Mouse (Mus musculus): ENCODE measurements at regions not wholly inside any gene's neighbourhood (a gene's known extent, or its start where the extent isn't known, plus 50 kb on each side); places are given as distances from the start of the nearest gene placed in this dataset.
A peak's percentile ranks its signal among the peaks of the same experiment; 100 is the strongest.
"Not testable (repeated sequence)": the region's sequence is repeated elsewhere in the genome, so short reads cannot be mapped to it uniquely, and the experiment has no call there.

DNA sequence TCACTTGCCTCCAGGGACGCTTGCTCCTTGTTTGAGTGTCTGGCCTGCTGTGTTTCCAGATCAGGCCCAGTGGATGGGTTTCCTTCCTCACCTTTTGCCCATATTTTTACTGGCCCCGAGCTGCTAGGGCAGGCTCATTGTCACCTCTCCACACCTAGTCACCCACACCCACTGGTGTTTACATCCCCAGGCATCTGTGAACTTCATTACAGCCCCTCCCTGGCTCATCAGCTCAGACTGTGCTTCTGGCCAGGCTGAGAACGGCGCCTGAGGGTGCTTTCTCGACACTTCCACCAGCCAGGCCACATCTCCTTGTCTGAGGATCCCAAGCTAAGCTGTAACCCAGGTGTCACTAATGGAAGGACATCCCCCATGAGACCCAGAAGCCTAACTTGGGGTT, 129.8 kb upstream of the Klf4 start:
- DNase-seq: no peak

DNA sequence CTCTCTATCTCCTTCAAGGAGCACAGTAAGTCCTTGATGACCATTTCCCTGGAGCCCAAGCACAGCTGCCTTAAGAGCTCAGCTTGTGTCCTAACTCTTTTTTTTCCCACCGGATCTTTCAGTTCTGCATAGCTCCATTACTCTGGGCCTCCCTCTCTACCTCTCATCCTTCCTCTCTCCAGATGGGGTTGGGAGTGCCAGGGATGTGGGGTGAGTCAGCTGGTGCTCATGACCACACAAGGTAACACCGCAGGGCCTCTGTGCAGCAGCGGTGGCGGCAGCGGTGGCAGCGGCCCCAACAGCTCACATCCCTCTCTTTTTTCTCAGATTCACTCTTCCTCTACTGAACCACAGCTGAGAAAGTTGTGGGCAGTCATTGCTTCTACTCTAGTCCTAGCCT, 126.6 kb upstream of the Klf4 start:
- DNase-seq: no peak

DNA sequence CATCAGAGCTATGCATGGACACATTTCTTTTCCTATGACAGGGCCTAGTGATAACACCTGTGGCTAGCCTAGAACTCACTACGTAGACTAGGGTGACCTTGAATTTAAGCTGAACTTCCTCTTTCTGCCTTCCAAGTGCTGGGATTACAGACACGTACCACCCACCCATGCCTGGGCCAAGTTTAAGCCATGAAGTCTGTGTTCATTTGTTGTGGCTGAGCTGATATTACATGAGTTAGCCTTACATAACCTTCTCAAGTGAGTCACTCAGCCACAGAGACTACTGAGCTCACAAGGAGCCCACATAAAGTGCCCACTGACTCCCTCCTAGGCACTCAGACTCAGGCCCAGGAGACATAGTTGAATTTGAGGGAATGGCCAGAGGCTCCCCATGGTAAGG, 123.1 kb upstream of the Klf4 start:
- no peak for DNase-seq

DNA sequence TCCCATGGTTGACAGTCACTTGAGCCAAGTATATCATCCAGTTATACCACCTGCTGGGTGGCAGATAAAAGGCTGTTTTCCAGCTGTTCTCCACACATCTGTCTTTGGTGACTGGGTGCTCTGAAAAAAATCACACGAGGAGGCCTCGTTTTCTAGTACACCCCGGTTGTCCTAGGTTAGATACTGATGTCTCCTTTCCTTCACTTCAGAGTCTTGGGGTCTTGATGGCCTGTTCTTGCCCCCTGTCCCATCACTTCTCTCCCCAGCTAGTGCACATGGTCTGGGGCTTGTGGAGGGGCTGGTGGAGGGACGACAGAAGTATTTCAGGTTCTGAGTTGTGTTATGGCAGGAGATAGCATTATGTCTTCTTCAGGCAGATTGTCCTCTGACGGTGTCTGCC, 120.4 kb upstream of the Klf4 start:
- DNase-seq: no peak

DNA sequence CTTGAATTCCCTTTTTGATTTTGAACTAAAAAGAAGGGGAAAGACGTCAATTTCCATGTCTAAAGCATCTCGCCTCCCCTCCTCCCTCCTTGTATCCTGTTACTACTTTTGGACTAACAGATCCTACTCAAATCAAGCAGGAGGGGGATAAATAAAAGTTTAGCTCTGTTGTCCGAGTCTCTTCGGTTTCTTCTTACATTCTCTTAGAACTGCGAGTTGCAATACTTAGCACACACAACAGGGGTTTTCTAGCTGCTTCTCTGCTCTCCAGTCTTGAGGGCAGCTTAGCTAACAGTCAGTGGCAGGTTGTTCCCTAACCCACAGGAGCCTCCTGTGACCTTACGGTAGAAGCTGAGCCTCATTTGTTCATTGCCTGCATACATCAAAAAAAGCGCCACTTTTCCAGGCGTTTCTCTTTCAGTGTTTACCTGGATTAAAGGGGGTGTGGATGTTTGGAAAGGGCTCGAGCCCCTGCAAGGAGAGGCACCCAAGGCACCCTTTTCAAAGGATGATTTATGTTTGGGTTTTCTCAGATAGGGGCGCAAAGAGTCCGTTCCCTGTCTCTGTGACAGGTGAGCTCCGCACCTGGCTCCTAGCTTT, 119.6 kb upstream of the Klf4 start:
- DNase-seq: peak in 1 of 2 experiments; percentile 35

DNA sequence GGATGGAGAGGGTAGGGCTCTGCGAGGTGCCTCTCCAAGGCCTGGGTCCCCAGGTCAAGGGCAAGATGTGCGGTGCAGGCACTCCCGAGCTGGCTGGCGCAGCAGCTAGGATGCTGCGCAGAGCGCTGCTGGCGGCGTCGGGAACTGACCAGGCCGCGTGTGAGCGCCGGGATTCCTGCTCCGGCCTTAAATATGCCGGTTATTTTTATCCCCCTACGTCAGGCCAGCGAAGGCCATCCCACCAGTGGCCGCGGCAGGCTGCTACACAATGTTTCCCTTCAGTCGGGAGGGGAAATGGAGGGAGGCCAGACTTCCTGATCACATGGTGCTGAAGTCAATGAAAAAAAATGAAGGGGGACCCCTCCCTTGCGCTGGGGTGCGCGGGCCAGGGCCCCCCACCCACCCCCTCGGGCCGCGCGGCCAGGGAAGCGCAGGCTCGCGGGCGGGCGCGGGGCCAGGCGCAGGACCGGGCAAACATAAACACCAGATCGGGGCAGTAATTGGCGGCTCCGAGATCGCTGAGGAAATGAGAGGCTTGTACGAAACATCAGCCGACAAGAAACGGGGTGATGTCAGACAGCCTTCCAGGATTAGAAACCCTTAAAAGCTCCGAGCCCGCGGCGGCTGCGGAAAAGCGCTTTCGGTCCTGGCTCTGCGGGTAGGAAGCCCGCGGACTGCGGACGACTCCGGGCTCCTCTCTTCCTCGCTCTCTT, 118.9 kb upstream of the Klf4 start:
- DNase-seq: peak; percentile 84 to 91

DNA sequence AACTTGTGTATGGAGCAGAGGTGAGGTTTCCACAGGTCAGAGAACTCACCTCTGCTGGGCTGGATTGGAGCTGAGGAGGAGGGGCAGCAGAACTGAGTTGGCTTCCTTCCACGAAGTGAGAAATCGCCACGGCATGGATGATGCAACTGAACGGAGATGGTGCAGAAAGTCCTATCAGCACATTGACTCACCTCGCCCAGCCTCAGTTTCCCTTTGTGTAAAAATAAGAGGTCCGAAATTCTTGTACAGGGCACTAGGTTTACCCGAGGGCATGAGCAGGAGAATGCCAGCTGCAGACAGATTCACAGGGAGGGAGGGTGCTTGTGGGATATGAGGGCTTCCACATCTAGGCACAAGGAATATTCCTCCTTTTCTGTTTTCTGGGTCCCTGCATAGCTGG, 117.9 kb upstream of the Klf4 start:
- DNase-seq: peak in 1 of 2 experiments; percentile 10

DNA sequence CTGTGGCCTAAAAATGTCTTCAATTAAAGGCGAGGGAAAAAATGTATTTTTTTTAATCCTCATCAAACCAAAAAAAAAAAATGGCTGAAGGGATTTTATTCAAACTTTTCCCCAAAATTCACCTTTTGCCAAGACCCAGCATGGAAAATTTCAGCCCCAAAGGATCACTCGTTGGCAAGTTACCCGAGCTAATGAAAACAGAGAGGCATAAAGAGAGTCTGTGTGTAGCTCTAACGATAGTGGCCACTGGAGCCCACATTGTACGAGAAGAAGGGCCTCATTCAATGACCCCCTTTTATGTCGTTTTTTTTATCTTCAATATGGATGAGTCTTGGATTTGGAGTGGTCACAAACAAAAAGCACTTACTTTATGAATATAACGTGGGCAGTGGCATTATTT, 116.1 kb upstream of the Klf4 start:
- no peak for DNase-seq

DNA sequence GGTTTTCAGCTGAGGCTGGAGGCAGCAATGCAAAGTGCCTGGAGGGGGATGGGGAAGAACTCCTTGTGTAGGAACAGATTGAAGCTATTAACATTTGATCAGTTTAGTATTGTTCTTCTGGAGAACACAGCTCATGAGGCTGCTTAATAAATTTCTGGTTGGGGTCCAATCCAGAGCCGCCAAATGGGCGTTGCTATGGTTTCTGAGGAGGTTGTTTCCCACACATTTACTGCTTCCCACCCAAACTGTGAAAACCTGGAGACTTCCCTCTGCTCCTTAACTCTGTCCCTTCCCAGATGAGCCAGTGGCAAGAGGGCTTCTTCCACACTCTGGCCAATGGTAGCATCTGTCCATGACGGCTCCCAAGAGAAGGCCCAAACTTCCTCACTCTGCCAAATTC, 113.2 kb upstream of the Klf4 start:
- no peak for DNase-seq

DNA sequence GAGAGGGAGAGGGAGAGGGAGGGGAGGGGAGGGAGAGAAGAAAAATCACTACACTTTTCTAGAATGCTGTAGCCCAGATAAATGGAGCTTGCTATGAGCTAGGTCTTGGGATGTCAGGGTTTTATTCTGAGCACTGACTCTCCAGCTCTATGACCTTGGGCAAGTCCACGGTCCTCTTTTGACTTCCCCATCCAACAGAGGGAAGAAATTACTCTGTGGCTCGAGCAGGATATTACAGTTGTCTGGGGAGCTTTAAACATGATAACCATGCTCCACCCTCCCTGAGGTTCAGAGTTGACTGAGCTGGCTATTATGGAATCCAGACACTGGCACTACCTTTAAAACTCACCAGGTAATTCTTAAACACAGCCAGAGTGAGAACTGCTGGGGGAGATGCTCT, 112.6 kb upstream of the Klf4 start:
- no peak for DNase-seq

DNA sequence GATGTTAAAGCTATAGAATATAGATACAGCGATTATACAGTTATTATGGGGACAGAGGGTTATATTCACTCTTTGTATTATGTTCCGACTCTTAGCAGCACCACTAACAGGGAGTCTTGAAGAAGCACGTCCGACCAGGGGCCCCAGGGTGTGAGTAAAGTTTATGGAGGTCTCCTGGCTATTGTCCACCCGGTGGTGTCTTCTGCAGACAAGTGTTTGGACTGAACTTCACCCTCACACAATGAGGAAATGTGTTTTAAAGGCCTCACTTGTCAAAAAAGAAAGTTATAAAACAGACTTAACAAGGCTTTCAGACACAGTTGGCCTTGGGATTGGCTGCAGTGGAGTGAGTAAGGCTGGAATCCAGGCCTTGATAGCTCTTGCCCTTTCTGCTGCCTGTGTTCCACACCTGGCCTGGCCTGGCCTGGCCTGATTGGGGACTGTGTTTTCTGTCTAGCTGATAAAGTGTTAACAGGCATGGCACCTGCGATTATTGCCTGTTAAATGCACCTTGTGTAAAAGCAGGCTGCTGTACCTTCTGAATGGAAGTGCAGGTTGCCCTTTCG, 102.8 kb upstream of the Klf4 start:
- DNase-seq: no peak

DNA sequence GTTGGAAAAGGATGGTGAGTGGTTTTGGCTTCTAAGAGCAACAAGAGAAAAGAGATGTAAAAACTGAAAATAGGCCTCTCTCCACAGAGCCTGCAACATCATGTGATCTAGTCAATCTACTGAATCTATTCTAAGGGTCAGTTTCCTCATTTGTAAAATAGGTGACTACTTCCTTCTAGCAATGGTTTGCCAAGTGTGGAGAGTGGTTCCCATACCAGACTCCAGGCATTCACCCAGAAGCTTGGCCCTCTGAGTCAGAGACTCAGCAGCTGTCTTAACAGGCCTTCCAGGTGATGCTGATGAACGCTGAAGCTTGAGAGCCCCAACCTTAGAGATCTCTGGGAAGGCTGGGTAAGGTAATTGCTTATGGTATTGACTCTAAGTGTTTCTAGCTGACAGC, 98.9 kb upstream of the Klf4 start:
- DNase-seq: no peak

DNA sequence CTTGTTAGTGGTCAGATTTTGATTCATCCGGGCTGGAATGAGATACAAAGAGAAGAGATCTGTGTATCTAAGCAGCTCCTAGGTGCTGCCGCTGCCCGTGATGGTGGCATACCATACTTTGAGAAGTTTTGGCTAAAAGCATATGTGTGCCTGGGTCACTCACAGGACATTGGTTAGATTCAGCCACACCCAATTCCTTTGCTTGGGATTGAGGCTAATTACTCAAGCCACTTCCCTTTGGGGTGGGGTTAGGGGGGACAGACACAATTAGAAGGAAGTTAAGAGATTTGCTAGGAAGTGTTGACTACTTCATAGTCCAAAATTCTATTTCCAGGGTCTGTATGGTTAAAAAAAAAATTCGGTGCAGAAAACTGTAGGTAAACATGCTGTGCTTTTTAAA, 97.9 kb upstream of the Klf4 start:
- DNase-seq: not testable (repeated sequence)

DNA sequence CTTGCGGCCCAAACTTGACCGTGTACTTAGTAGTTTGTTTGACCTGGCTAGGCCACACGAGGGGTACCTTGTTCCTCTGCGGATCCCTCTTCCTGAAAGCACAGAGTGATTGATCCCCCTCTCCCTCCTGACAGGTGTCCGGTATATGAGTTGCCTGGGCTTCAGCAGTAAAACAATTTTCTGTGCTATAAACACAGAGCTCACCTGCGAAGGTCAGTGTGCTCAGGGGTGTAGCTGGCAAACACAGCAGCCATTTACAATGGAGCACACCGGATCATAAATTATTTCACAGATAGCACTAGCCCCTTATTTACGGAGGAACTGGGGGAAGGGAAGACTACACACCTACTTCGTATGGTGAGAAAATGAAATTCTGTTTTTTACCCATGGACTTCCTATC, 92.5 kb upstream of the Klf4 start:
- DNase-seq: no peak

DNA sequence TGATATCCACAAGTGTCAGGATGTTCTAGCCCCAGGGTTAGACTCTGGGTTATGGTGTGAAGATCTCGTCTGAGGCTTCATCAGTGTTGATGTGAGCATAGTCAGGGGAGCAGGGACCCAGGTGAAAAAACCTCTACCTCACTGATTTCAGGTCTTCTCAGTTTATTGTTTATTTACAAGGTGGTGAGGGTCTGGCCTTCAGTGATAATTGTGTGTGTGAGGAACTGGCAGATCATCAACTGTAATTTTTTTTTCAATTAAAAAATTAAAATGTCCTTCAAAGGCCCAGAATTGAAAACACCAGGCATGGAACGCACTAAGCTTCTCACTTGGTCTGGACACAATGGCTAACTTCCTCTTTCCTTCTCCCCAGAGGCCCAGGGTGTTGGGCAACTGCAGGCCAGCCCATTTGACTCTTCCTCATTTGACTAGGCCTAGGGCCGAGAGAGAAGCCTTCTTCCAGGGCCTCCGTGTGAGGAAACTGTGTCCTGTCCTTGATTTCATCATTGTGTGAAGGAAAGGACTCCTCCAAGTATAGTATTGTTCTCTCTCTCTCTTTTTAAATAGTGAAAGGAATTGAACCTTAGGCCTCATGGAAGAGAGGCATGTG, 91.0 kb upstream of the Klf4 start:
- DNase-seq: peak in 1 of 2 experiments; percentile 11

DNA sequence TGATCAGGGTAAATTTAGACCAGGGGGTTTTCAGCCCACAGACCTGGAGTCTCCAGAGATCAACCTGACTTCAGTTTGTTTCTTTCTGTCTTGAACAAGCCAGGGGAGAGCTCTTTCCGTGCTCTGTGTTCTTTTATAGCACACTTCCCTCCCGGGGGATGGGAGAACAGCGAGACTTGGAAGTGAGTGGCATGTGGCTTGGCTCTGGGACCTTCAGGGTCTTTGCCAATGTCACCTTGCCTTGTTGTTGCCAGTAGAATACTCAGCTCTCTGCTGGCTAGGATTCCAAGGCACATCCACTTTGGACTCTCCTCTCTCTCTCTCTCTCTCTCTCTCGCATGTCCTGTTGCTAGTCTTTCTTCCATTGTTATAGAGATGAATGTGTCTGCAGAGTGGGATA, 90.4 kb upstream of the Klf4 start:
- no peak for DNase-seq

DNA sequence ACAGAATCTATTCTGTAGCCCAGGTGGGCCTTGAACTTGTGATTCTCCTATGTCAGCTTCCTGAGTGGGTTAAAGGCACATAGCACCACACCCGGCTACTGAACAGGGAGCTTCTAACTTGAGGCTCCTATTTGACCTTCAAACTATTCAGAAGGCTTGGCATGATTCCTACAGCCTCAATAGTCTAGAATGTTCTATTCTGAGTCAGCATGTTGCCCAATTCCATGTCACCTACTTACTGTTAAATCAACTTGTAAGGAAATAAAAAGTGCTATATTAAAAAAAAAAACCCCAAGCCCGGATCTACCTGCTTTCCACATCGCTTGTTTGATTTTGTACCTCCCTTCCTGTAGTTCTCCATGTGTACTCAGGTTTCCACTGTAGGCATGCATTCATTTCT, 87.6 kb upstream of the Klf4 start:
- no peak for DNase-seq

DNA sequence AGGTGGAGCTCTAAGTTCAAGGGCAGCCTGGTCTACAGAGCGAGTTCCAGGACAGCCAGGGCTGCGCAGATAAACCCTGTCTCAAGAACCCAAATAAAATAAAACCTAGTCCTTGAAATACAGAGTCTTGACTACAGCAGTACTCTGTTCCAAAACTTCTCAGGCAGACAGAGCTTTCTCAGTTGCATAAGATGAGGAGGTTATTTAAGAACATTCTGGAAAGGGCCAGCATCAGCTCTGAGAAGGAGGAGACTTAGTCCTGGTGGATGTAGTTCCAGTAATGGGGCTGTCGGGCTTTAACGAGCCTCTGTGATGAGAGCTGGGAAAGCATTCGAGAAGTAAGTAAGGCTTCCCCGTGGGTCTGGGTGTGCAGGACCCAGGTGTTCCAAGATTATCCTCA, 83.5 kb upstream of the Klf4 start:
- no peak for DNase-seq

DNA sequence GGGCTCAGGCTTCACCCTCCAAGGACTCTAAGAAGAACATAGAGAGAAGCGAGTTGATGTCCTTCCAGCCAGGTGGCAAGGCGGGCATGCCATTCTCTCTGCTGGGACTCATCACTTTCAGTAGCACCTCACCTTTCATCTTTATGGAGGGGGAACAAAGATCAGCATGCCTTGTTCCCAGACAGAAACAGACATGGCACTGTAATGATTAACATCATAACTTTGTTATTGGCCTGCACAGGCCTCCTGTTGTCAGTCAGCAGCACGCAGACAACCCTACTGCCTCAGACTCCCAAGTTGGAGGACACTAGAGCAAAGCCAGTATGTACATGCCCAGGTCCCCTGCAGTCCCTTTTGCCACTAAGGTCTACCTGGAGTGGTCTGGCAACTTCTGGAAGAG, 81.3 kb upstream of the Klf4 start:
- no peak for DNase-seq

DNA sequence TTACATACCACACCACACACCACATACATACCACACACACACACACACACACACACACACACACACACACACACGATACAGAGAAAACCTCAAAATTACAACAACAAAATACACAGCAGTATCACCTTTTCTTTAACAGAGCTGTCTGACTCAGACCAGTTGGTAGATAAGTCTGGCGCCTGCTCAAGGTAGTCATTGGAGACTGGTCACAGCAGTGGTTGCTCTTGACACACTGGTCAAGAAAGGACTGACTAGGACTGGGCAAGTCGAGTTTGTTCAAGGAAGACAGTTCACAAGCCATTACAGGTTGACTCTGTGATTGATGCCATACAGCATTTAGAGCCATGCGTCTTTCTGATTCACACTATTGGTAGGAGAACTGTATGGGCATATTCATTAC, 78.7 kb upstream of the Klf4 start:
- DNase-seq: no peak

DNA sequence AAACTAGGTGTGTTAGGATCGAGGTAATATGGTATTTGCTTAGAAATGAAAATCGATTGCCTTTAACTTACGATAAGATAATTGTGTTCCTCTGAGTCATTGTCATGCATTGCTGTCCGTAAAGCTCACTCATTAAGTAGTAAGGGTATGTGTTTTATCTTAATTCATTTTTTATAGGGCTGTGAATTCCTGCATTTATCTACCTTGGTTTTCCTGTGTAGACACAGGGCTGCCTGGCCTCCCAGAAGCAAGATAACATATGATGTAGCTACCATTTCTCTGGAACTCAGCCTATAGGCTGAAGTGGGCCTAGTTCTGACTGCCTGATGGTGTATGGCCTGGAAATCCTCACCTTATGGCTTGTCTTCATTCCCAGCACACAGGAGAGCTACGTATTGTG, 76.9 kb upstream of the Klf4 start:
- no peak for DNase-seq

DNA sequence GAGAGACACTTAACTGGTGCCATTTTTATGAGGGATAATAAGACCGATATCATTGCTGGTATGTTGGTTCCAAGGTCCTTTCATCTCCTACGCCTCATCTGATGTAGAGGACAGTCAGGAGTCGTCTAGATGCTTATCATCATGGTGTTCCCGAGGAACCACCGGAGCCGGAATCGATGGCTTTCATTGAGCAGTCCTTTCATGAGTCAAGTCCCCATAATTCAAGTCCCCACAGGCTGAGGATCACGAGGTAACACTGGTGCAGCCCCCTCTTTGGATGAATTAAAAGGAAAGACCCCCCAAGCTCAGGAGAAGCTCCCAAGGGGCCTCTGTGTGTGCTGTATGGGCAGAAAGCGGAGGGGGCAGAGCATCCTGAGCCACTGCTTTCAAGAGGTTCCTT, 73.3 kb upstream of the Klf4 start:
- DNase-seq: no peak

DNA sequence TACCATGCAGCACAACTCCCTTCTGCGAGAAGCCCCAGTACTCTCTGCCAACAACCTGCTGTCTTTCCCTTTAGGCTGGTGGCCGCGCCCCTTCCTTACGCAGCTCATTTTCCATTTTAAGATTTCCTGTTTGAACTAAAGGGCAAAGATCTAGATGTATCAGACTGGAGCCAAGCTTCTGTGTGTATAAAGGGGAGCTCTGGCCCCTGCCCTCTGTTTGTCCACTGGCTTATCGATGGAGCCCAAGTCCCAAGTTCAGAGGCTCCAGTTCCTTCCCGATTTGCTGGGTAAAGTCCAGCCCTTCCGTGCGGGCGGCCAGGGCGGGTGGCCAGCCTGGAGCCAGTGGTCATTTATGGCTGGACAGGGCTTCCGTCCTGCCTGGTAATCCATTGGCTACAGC, 72.6 kb upstream of the Klf4 start:
- peak; percentile 13 to 25 for DNase-seq

DNA sequence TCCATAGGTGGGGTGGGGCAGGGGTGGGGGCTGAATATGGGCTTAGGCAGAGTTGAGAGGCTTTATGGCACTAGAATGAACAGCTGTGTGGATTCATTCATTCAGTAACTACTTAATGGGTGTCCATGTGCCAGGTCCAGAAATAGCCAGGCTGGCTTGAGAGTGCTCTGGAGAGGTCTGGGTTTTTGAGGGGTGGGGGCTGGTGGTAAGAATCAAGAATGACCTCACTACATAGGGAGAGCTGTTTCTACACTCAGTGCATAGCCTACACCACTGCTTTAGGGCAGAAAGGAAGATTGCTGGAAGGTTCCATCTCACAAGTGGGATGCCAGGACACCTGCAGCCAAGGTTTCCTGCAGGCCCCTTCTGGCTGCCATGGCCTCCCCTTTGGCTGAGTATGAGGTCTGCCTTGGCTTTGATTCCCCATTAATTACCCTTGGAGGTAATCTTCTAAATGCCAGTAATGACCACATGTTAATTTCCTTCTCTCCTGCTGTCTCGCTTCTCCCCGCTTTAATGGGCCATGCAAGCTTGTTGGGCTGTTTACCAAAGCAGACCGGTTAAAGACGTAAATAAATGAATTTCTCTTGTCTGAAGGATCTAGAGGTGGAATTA, 71.7 kb upstream of the Klf4 start:
- DNase-seq: no peak
